Mouse (Mus musculus): ENCODE measurements around the gene Pkig. TPM values are rescaled to one million over a fixed set of nuclear protein-coding genes. Genes with fewer than 3 reads are reported as not detected.
A peak's percentile ranks its signal among the peaks of the same experiment; 100 is the strongest.

The Pkig gene
- total and polyA plus RNA-seq, 3 experiments: 225 to 364 (median 227) TPM

DNA sequence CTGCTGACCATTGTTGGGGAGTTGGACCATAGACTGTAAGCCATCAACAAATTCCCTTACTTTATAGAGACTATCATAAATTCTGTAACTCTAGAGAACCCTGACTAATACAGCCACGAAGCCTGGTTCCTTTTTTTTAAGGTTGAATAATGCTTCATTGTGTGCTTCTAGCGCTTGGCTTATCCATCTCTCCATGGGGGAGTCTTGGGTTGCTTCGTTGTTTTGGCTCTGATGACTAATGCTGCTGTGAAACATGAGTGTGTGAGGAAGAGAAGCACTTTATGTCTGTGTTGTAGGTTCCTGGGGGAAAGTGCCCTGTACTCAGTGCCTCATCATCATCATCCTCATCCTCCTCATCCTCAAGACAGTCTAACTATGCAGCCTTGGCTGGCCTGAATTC, 5.7 kb downstream of the Pkig start:
- Histone ChIP-seq H3K79me2 (replicated peaks; ENCODE audit: control insufficient read depth, extremely low read depth, insufficient read depth, poor library complexity, severe bottlenecking) (peaks cover 96% of the 10 kb centered on the region), H3K4me1 (ENCODE audit: control insufficient read depth in 1 of 2, insufficient read depth in 2 of 2) (peaks cover 34 to 83% of the 10 kb centered on the region in 2 experiments), H3K36me3 (replicated peaks in 1 of 2; ENCODE audit: control insufficient read depth in 1 of 2, insufficient read depth in 1 of 2, low read length in 1 of 2) (peaks cover 12 to 56% of the 10 kb centered on the region in 2 experiments), H3K27me3 (replicated peaks) (no peaks in the 10 kb centered on the region), H3K4me3 (replicated peaks in 1 of 3; ENCODE audit: low read depth in 2 of 3, low read length in 2 of 3, poor library complexity in 1 of 3) (no peak overlapping the region), H3K9me3 (replicated peaks; ENCODE audit: low read length) (peaks cover 8% of the 10 kb centered on the region), H3K27ac (ENCODE audit: insufficient read depth, low read depth) (peak overlapping the region; percentile 92), H3K9ac (ENCODE audit: insufficient read depth, low read depth) (peak overlapping the region; percentile 4), H3K4me2 (ENCODE audit: insufficient read depth, low read depth, poor library complexity, severe bottlenecking) (peak overlapping the region; percentile 97; the same call in 1 of the 2 replicates)
- no peak for DNase-seq (ENCODE audit: extremely low read depth)
- TF ChIP-seq ELF1 (IDR thresholded peaks at IDR 0.05; ENCODE audit: low read depth, low read length) (no peak), UBTF (IDR thresholded peaks at IDR 0.05; ENCODE audit: low read depth, low read length) (no peak), HCFC1 (IDR thresholded peaks at IDR 0.05; ENCODE audit: low read depth, low read length) (no peak), EP300 (IDR thresholded peaks at IDR 0.05; ENCODE audit: low read length) (no peak), MEF2A (IDR thresholded peaks at IDR 0.05; ENCODE audit: borderline replicate concordance, low read depth, low read length) (no peak), ETS1 (conservative IDR thresholded peaks at IDR 0.05; ENCODE audit: low read depth, low read length) (no peak), JUN (IDR thresholded peaks at IDR 0.05; ENCODE audit: insufficient read depth, low read depth, low read length) (no peak), KAT2A (IDR thresholded peaks at IDR 0.05; ENCODE audit: insufficient replicate concordance, low read length) (no peak), RAD21 (IDR thresholded peaks at IDR 0.05; ENCODE audit: low read depth, low read length) (no peak), USF2 (conservative IDR thresholded peaks at IDR 0.05; ENCODE audit: low read depth, low read length) (no peak), GABPA (IDR thresholded peaks at IDR 0.05; ENCODE audit: insufficient replicate concordance, low read depth, low read length) (no peak), ZKSCAN1 (IDR thresholded peaks at IDR 0.05; ENCODE audit: borderline replicate concordance, low read depth, low read length) (no peak), ZC3H11A (IDR thresholded peaks at IDR 0.05; ENCODE audit: low read depth, low read length) (no peak), ZNF384 (IDR thresholded peaks at IDR 0.05; ENCODE audit: low read depth, low read length) (no peak), CHD1 (IDR thresholded peaks at IDR 0.05; ENCODE audit: low read depth, low read length) (no peak), TBP (conservative IDR thresholded peaks at IDR 0.05; ENCODE audit: low read depth, low read length) (no peak), JUND (conservative IDR thresholded peaks at IDR 0.05; ENCODE audit: low read depth, low read length) (no peak), SIN3A (IDR thresholded peaks at IDR 0.05; ENCODE audit: low read length) (no peak), MYC (IDR thresholded peaks at IDR 0.05; ENCODE audit: low read depth, low read length) (no peak)
- in situ Hi-C loops (cut with MboI; ENCODE audit: low pct_ligation_motif_present, low pct_unique_long_range_greater_than_20kb, low sequenced_read_pairs): loop anchor here (5.0 kb wide), 1 partner anchor 33 kb away; no protein-coding TSS in a partner anchor
- dilution Hi-C loops (cut with MboI; ENCODE audit: extremely low pct_ligation_motif_present, extremely low pct_unique_long_range_greater_than_20kb, low sequenced_read_pairs): no loop called here

DNA sequence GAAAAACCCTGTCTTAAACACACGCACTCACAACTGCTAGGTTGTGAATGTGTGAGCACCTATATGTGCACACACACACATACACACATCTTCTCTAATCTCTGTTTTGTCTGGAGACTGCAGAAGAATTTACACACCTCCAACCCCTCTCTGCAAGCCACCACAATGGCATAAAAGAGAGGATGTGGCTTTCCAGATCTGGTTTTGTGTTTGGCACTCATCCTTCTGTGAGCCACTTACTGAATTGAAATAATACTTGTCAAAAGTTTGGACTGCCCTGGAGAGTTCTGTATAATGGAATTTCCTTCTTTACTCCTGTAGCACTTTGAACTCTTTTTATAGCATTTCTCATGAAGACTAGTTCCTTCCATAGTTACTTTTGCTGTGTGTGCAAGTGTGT, 8.9 kb downstream of the Pkig start:
- 0 out of 2 replicates have a peak overlapping the region, but pooled peaks have one; percentile 5 for H3K27ac ChIP-seq (ENCODE audit: insufficient read depth, low read depth)
- H3K4me1 ChIP-seq (ENCODE audit: control insufficient read depth in 1 of 2, insufficient read depth in 2 of 2): peaks cover 28 to 73% of the 10 kb centered on the region in 2 experiments
- H3K36me3 ChIP-seq (replicated peaks in 1 of 2; ENCODE audit: control insufficient read depth in 1 of 2, insufficient read depth in 1 of 2, low read length in 1 of 2): peaks cover 17 to 50% of the 10 kb centered on the region in 2 experiments
- in situ Hi-C loops (cut with MboI; ENCODE audit: low pct_ligation_motif_present, low pct_unique_long_range_greater_than_20kb, low sequenced_read_pairs) (no loop called here), dilution Hi-C loops (cut with MboI; ENCODE audit: extremely low pct_ligation_motif_present, extremely low pct_unique_long_range_greater_than_20kb, low sequenced_read_pairs) (no loop called here)
- H3K4me2 ChIP-seq (ENCODE audit: insufficient read depth, low read depth, poor library complexity, severe bottlenecking): 0 out of 2 replicates have a peak overlapping the region, but pooled peaks have one; percentile 10
- H3K79me2 ChIP-seq (replicated peaks; ENCODE audit: control insufficient read depth, extremely low read depth, insufficient read depth, poor library complexity, severe bottlenecking): peaks cover 94% of the 10 kb centered on the region
- H3K4me3 ChIP-seq (replicated peaks in 1 of 3; ENCODE audit: low read depth in 2 of 3, low read length in 2 of 3, poor library complexity in 1 of 3): no peak overlapping the region
- H3K9ac ChIP-seq (ENCODE audit: insufficient read depth, low read depth): no peak overlapping the region
- H3K9me3 ChIP-seq (replicated peaks; ENCODE audit: low read length): peaks cover 8% of the 10 kb centered on the region
- TF ChIP-seq JUND (conservative IDR thresholded peaks at IDR 0.05; ENCODE audit: low read depth, low read length) (no peak), E2F4 (IDR thresholded peaks at IDR 0.05; ENCODE audit: insufficient replicate concordance, low read depth, low read length) (no peak), CHD1 (IDR thresholded peaks at IDR 0.05; ENCODE audit: low read depth, low read length) (no peak), GABPA (IDR thresholded peaks at IDR 0.05; ENCODE audit: insufficient replicate concordance, low read depth, low read length) (no peak), ZKSCAN1 (IDR thresholded peaks at IDR 0.05; ENCODE audit: borderline replicate concordance, low read depth, low read length) (no peak), SIN3A (IDR thresholded peaks at IDR 0.05; ENCODE audit: low read length) (no peak)
- H3K27me3 ChIP-seq (replicated peaks): no peaks in the 10 kb centered on the region
- no peak for DNase-seq (ENCODE audit: extremely low read depth)

Data from CH12.LX (cell line).